Mouse (Mus musculus) thymus, adult 18-20 months (tissue): ENCODE results near the gene Mrpl1.
A peak's percentile ranks its signal among the peaks of the same experiment; 100 is the strongest.

Experiments
- DNase-seq, 2 experiments: peaks; one replicate each; pipeline ENCODE4 v3.0.0; 2022; ENCODE audit warnings: mixed read lengths in 2 of 2

The Mrpl1 gene

GRCm38 (mm10) chr5:96209459-96209858 is at the start of gene Mrpl1:
Gene Mrpl1, plus strand, starts transcription at chr5:96209493.
- DNase-seq = peak; percentile 34 to 65

GRCm38 (mm10) chr5:96160467-96161262 is 48.6 kb upstream of the Mrpl1 start:
- peak; percentile 16 to 19 for DNase-seq

- DNase-seq = no peak
Measured at GRCm38 (mm10) chr5:96161263-96161577, 48.1 kb upstream of the Mrpl1 start.

- DNase-seq = peak; percentile 56 to 71
Measured at GRCm38 (mm10) chr5:96161578-96162398, 47.5 kb upstream of the Mrpl1 start.

GRCm38 (mm10) chr5:96162399-96163331 is 46.6 kb upstream of the Mrpl1 start:
- peak; percentile 67 to 80 for DNase-seq

GRCm38 (mm10) chr5:96163396-96164020 is 45.8 kb upstream of the Mrpl1 start:
- DNase-seq = no peak

GRCm38 (mm10) chr5:96164021-96164411 is 45.3 kb upstream of the Mrpl1 start, which contains the start of gene Cnot6l:
Gene Cnot6l, minus strand, starts transcription at chr5:96164171.
- DNase-seq = peak; percentile 35 to 67

- DNase-seq = no peak
Measured at GRCm38 (mm10) chr5:96166761-96167160, 42.5 kb upstream of the Mrpl1 start.

GRCm38 (mm10) chr5:96170443-96170842 is 38.9 kb upstream of the Mrpl1 start:
- no peak for DNase-seq

- no peak for DNase-seq
Measured at GRCm38 (mm10) chr5:96171765-96172164, 37.5 kb upstream of the Mrpl1 start.

GRCm38 (mm10) chr5:96176121-96176520 is 33.2 kb upstream of the Mrpl1 start:
- DNase-seq = no peak

- DNase-seq = no peak
Measured at GRCm38 (mm10) chr5:96176879-96177358, 32.4 kb upstream of the Mrpl1 start.

GRCm38 (mm10) chr5:96183211-96183610 is 26.1 kb upstream of the Mrpl1 start:
- no peak for DNase-seq

GRCm38 (mm10) chr5:96183987-96184386 is 25.3 kb upstream of the Mrpl1 start:
- DNase-seq = no peak

- DNase-seq = no peak
Measured at GRCm38 (mm10) chr5:96189761-96190160, 19.5 kb upstream of the Mrpl1 start.

GRCm38 (mm10) chr5:96191251-96191650 is 18.0 kb upstream of the Mrpl1 start:
- no peak for DNase-seq

- DNase-seq = no peak
Measured at GRCm38 (mm10) chr5:96196547-96197052, 12.7 kb upstream of the Mrpl1 start.

- no peak for DNase-seq
Measured at GRCm38 (mm10) chr5:96198271-96198670, 11.0 kb upstream of the Mrpl1 start.

GRCm38 (mm10) chr5:96200269-96200668 is 9.0 kb upstream of the Mrpl1 start:
- no peak for DNase-seq

GRCm38 (mm10) chr5:96201462-96202154 is 7.7 kb upstream of the Mrpl1 start:
- no peak for DNase-seq

GRCm38 (mm10) chr5:96206897-96207296 is 2.4 kb upstream of the Mrpl1 start:
- no peak for DNase-seq
